Mouse (Mus musculus): Measurements from ENCODE around the gene Gm9803.

Gm9803 gene

GRCm38 (mm10) chr10:43516992-43517660 lies 6.8 kb upstream of the Gm9803 start:
- DNase-seq: peak in 1 of 2 experiments; percentile 17

GRCm38 (mm10) chr10:43517836-43518235 lies 6.0 kb upstream of the Gm9803 start:
- no peak for DNase-seq

- no peak for DNase-seq
These were observed 5.5 kb upstream of the Gm9803 start for GRCm38 (mm10) chr10:43518368-43518767.

GRCm38 (mm10) chr10:43519977-43520376 lies 3.9 kb upstream of the Gm9803 start:
- no peak for DNase-seq

- no peak for DNase-seq
These were observed 3.7 kb downstream of the Gm9803 start for GRCm38 (mm10) chr10:43527283-43528269.

- DNase-seq: no peak
These were observed 10.5 kb downstream of the Gm9803 start for GRCm38 (mm10) chr10:43534382-43534781.

- no peak for DNase-seq
These were observed 13.8 kb downstream of the Gm9803 start for GRCm38 (mm10) chr10:43537652-43538051.

- no peak for DNase-seq
These were observed 14.9 kb downstream of the Gm9803 start for GRCm38 (mm10) chr10:43538831-43539230.

GRCm38 (mm10) chr10:43539746-43540310 lies 15.9 kb downstream of the Gm9803 start:
- DNase-seq: no peak

GRCm38 (mm10) chr10:43540442-43541152 lies 16.7 kb downstream of the Gm9803 start, which contains the start of gene 1700021F05Rik:
Gene 1700021F05Rik, minus strand, starts transcription at chr10:43540994.
- peak; percentile 96 to 97 for DNase-seq

- no peak for DNase-seq
These were observed 17.3 kb downstream of the Gm9803 start for GRCm38 (mm10) chr10:43541153-43541544.

GRCm38 (mm10) chr10:43549411-43549810 lies 25.5 kb downstream of the Gm9803 start:
- no peak for DNase-seq

- no peak for DNase-seq
These were observed 27.0 kb downstream of the Gm9803 start for GRCm38 (mm10) chr10:43550923-43551322.

GRCm38 (mm10) chr10:43551388-43551787 lies 27.5 kb downstream of the Gm9803 start:
- DNase-seq: no peak

- no peak for DNase-seq
These were observed 33.8 kb downstream of the Gm9803 start for GRCm38 (mm10) chr10:43557630-43558165.

- DNase-seq: no peak
These were observed 35.4 kb downstream of the Gm9803 start for GRCm38 (mm10) chr10:43559313-43559712.

- DNase-seq: no peak
These were observed 36.9 kb downstream of the Gm9803 start for GRCm38 (mm10) chr10:43560765-43561164.

- no peak for DNase-seq
These were observed 37.4 kb downstream of the Gm9803 start for GRCm38 (mm10) chr10:43561311-43561710.

All from cerebellum, postnatal 36 days (tissue).